Mouse (Mus musculus) erythroblast, embryonic 14.5 days (primary cell): ENCODE measurements around the gene Gm47996.
"Not testable (repeated sequence)": the region's sequence is repeated elsewhere in the genome, so short reads cannot be mapped to it uniquely, and the experiment has no call there.

Experiments used
- GATA1 ChIP-seq: IDR thresholded peaks from 2 replicates; pipeline ENCODE4 v1.6.1; 2012; ENCODE audit warnings: low read length, inconsistent platforms, mixed read lengths
- TAL1 ChIP-seq: IDR thresholded peaks from 3 replicates; pipeline ENCODE4 v1.6.1; 2012; ENCODE audit warnings: low read length, inconsistent platforms, mixed read lengths

DNA sequence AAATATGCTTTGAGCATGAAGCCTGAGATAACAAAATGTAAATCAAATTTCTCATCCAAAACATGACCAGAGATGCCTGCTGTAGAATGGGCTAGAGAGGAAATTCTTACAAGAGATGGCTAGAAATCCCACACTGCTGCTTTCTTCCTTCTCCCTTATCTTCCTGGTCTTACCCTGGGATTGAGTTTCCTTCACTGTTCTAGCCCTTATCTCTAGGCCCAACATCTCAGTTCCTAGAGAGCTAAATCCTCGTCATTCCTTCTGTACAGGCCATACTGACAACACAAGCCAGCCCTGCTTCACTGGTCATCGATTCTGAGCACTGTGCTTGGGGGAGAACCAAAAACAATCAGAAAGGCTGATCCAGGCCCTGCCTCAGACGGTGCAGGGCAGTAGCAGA, 13.2 kb upstream of the Gm47996 start:
- not testable (repeated sequence) for TF ChIP-seq TAL1, GATA1
